Mouse (Mus musculus) embryo, embryonic 10 days (tissue): ENCODE results near the gene H2-Eb2.

Experiments used
- DNase-seq: peaks from one replicate; pipeline ENCODE4 v3.0.0-alpha.2; 2015; ENCODE audit warnings: low spot score

The H2-Eb2 gene

GRCm38 (mm10) chr17:34325436-34325835, at the start of gene H2-Eb2:
TSS of gene H2-Eb2 (plus strand) at chr17:34325665.
- DNase-seq: peak; percentile 7

GRCm38 (mm10) chr17:34280499-34281038, 44.9 kb upstream of the H2-Eb2 start:
- no peak for DNase-seq

- DNase-seq: no peak
These were observed 43.6 kb upstream of the H2-Eb2 start for GRCm38 (mm10) chr17:34281836-34282235.

- no peak for DNase-seq
These were observed 40.1 kb upstream of the H2-Eb2 start for GRCm38 (mm10) chr17:34285371-34285770.

GRCm38 (mm10) chr17:34285848-34286247, 39.6 kb upstream of the H2-Eb2 start:
- peak; percentile 43 for DNase-seq

- DNase-seq: no peak
These were observed 39.0 kb upstream of the H2-Eb2 start for GRCm38 (mm10) chr17:34286501-34286900.

- DNase-seq: no peak
These were observed 38.5 kb upstream of the H2-Eb2 start for GRCm38 (mm10) chr17:34286999-34287398.

GRCm38 (mm10) chr17:34287648-34288047, 37.8 kb upstream of the H2-Eb2 start, which contains the start of gene H2-Aa:
TSS of gene H2-Aa (minus strand) at chr17:34287823.
- peak; percentile 75 for DNase-seq

- DNase-seq: no peak
These were observed 37.3 kb upstream of the H2-Eb2 start for GRCm38 (mm10) chr17:34288131-34288530.

GRCm38 (mm10) chr17:34291609-34292008, 33.9 kb upstream of the H2-Eb2 start:
- DNase-seq: peak; percentile 95

- DNase-seq: no peak
These were observed 32.9 kb upstream of the H2-Eb2 start for GRCm38 (mm10) chr17:34292570-34292969.

GRCm38 (mm10) chr17:34293533-34293932, 31.9 kb upstream of the H2-Eb2 start:
- no peak for DNase-seq

GRCm38 (mm10) chr17:34294249-34294648, 31.2 kb upstream of the H2-Eb2 start:
- DNase-seq: no peak

GRCm38 (mm10) chr17:34295307-34295706, 30.2 kb upstream of the H2-Eb2 start:
- no peak for DNase-seq

- DNase-seq: peak; percentile 75
These were observed 29.3 kb upstream of the H2-Eb2 start for GRCm38 (mm10) chr17:34295891-34296794.

- DNase-seq: no peak
These were observed 26.1 kb upstream of the H2-Eb2 start for GRCm38 (mm10) chr17:34299356-34299755.

- DNase-seq: no peak
These were observed 25.4 kb upstream of the H2-Eb2 start for GRCm38 (mm10) chr17:34300071-34300470.

GRCm38 (mm10) chr17:34300691-34301566, 24.5 kb upstream of the H2-Eb2 start:
- DNase-seq: no peak

- no peak for DNase-seq
These were observed 23.7 kb upstream of the H2-Eb2 start for GRCm38 (mm10) chr17:34301670-34302190.

GRCm38 (mm10) chr17:34303789-34304188, 21.7 kb upstream of the H2-Eb2 start:
- no peak for DNase-seq

GRCm38 (mm10) chr17:34304751-34305150, 20.7 kb upstream of the H2-Eb2 start:
- peak; percentile 69 for DNase-seq

- peak; percentile 90 for DNase-seq
These were observed 20.0 kb upstream of the H2-Eb2 start, which contains the start of gene H2-Eb1 for GRCm38 (mm10) chr17:34305380-34306030. TSS of gene H2-Eb1 (plus strand) at chr17:34305867.
